In genomic region chr2:24490564-24490963, GRCm38 (mm10) we compare ENCODE assay signal across 9 mouse cellular contexts. TPM values are rescaled to one million over a fixed set of nuclear protein-coding genes. Genes with fewer than 3 reads are reported as not detected.
DNase-seq lines count a peak whose midpoint lies in the region; ATAC-seq and TF ChIP-seq lines count a peak whose summit lies in the region.
"Had no signal": no experiment of that assay in that cellular context is flagged by ENCODE, and none has a peak within 500 bp of the region (broad histone marks: within the 10 kb centered on the region; RNA-seq: fewer than 3 reads in every experiment).

No protein-coding gene starts in this region.

- no peak overlapping the region for H3K9ac ChIP-seq in forebrain, embryonic 14.5 days (ENCODE audit: low read length)
- no peak overlapping the region for H3K9ac ChIP-seq in forebrain, embryonic 15.5 days (replicated peaks)
- no peak overlapping the region for H3K9ac ChIP-seq in lung, embryonic 14.5 days
- H3K9ac ChIP-seq: hindbrain, embryonic 12.5 days had no signal

- DNase-seq in forebrain, embryonic 14.5 days (ENCODE audit: low spot score), result peak; percentile 38
- peak; percentile 55 for DNase-seq in lung, embryonic 14.5 days
- no peak for DNase-seq in lung, postnatal 4 days
- DNase-seq in embryonic facial prominence, embryonic 10.5 days (ENCODE audit: low spot score), result peak; percentile 20
- DNase-seq in splenic B cell, adult 2 months (ENCODE audit: low read depth, low spot score), result peak; percentile 2
- no peak for DNase-seq in spleen, postnatal 4 days (ENCODE audit: low spot score in 2 of 2)
- no peak for DNase-seq in right cerebral cortex, postnatal 14 days

- H3K36me3 ChIP-seq in forebrain, embryonic 14.5 days (ENCODE audit: control insufficient read depth, insufficient read depth, low read length), result no peaks in the 10 kb centered on the region
- H3K36me3 ChIP-seq in forebrain, embryonic 15.5 days, result no peaks in the 10 kb centered on the region
- no peaks in the 10 kb centered on the region for H3K36me3 ChIP-seq in lung, embryonic 14.5 days (ENCODE audit: insufficient read depth)
- H3K36me3 ChIP-seq in embryonic facial prominence, embryonic 10.5 days (replicated peaks), result no peaks in the 10 kb centered on the region
- no peaks in the 10 kb centered on the region for H3K36me3 ChIP-seq in splenic B cell, adult 2 months (ENCODE audit: control insufficient read depth, insufficient read depth, low read length, poor library complexity, severe bottlenecking)
- H3K36me3 ChIP-seq: hindbrain, embryonic 12.5 days had no signal

- H3K4me1 ChIP-seq in forebrain, embryonic 14.5 days (ENCODE audit: control insufficient read depth, insufficient read depth, low read length), result no peaks in the 10 kb centered on the region
- no peaks in the 10 kb centered on the region for H3K4me1 ChIP-seq in forebrain, embryonic 15.5 days
- H3K4me1 ChIP-seq in lung, embryonic 14.5 days (ENCODE audit: insufficient read depth), result no peaks in the 10 kb centered on the region
- no peaks in the 10 kb centered on the region for H3K4me1 ChIP-seq in embryonic facial prominence, embryonic 10.5 days
- H3K4me1 ChIP-seq: hindbrain, embryonic 12.5 days had no signal

- H3K4me2 ChIP-seq in forebrain, embryonic 14.5 days (ENCODE audit: low read length), result no peak overlapping the region
- no peak overlapping the region for H3K4me2 ChIP-seq in forebrain, embryonic 15.5 days (replicated peaks)
- no peak overlapping the region for H3K4me2 ChIP-seq in lung, embryonic 14.5 days
- H3K4me2 ChIP-seq: hindbrain, embryonic 12.5 days had no signal

- ATAC-seq in forebrain, embryonic 14.5 days, result no peak
- no peak for ATAC-seq in forebrain, embryonic 15.5 days (replicated peaks)
- ATAC-seq in lung, embryonic 14.5 days (ENCODE audit: insufficient read depth), result no peak

- no peak overlapping the region for H3K27ac ChIP-seq in forebrain, embryonic 14.5 days (ENCODE audit: low read depth, low read length)
- H3K27ac ChIP-seq in forebrain, embryonic 15.5 days (replicated peaks), result no peak overlapping the region
- H3K27ac ChIP-seq in lung, embryonic 14.5 days (ENCODE audit: low read depth), result no peak overlapping the region
- H3K27ac ChIP-seq in embryonic facial prominence, embryonic 10.5 days (replicated peaks), result no peak overlapping the region
- H3K27ac ChIP-seq: hindbrain, embryonic 12.5 days had no signal

- no peaks in the 10 kb centered on the region for H3K27me3 ChIP-seq in forebrain, embryonic 14.5 days (replicated peaks; ENCODE audit: control insufficient read depth, insufficient read depth, low read length)
- no peaks in the 10 kb centered on the region for H3K27me3 ChIP-seq in forebrain, embryonic 15.5 days
- no peaks in the 10 kb centered on the region for H3K27me3 ChIP-seq in lung, embryonic 14.5 days (ENCODE audit: insufficient read depth, low read length)
- no peaks in the 10 kb centered on the region for H3K27me3 ChIP-seq in embryonic facial prominence, embryonic 10.5 days (replicated peaks; ENCODE audit: low read depth, poor library complexity, severe bottlenecking)
- H3K27me3 ChIP-seq in splenic B cell, adult 2 months (ENCODE audit: control insufficient read depth, insufficient read depth, low read length, poor library complexity, severe bottlenecking), result no peaks in the 10 kb centered on the region

- no peak overlapping the region for H3K4me3 ChIP-seq in forebrain, embryonic 14.5 days (ENCODE audit: low read depth, low read length)
- H3K4me3 ChIP-seq in forebrain, embryonic 15.5 days, result no peak overlapping the region
- no peak overlapping the region for H3K4me3 ChIP-seq in lung, embryonic 14.5 days (ENCODE audit: low read depth, low read length)
- no peak overlapping the region for H3K4me3 ChIP-seq in embryonic facial prominence, embryonic 10.5 days
- H3K4me3 ChIP-seq: hindbrain, embryonic 12.5 days had no signal

- peak; percentile 64 for TF ChIP-seq CTCF in lung, embryonic 14.5 days (IDR thresholded peaks at IDR 0.05; ENCODE audit: low read depth)

- 50% methylated on average over 6 of the region's 6 CpGs for whole genome bisulfite sequencing in forebrain, embryonic 14.5 days
- 50% methylated on average over 6 of the region's 6 CpGs for WGBS in forebrain, embryonic 15.5 days
- WGBS in lung, embryonic 14.5 days, result 29% methylated on average over 6 of the region's 6 CpGs
- 45% methylated on average over 6 of the region's 6 CpGs for WGBS in embryonic facial prominence, embryonic 10.5 days

- no peaks in the 10 kb centered on the region for H3K9me3 ChIP-seq in forebrain, embryonic 14.5 days (replicated peaks; ENCODE audit: control insufficient read depth, low read length)
- no peaks in the 10 kb centered on the region for H3K9me3 ChIP-seq in forebrain, embryonic 15.5 days
- H3K9me3 ChIP-seq in lung, embryonic 14.5 days (ENCODE audit: low read depth, low read length), result no peaks in the 10 kb centered on the region
- H3K9me3 ChIP-seq in embryonic facial prominence, embryonic 10.5 days, result no peaks in the 10 kb centered on the region
- H3K9me3 ChIP-seq: hindbrain, embryonic 12.5 days had no signal

RNA-seq across cellular contexts. Expression of gene Pax8, which starts 15.2 kb away (rescaled TPM):
- not detected in 2 replicates for polyA plus RNA-seq in forebrain, embryonic 14.5 days (2014; fragmentation: Nextera tagmentation; extraction: Ambion mirVana)
- polyA plus RNA-seq in forebrain, embryonic 15.5 days (2015; fragmentation: Nextera tagmentation; extraction: Ambion mirVana), result 0.26 and 0.33 TPM in 2 replicates
- not detected in 2 replicates for polyA plus RNA-seq in lung, embryonic 14.5 days (2014; fragmentation: Nextera tagmentation; extraction: Ambion mirVana)
- 1.1 and 3.0 TPM in 2 replicates for polyA plus RNA-seq in embryonic facial prominence, embryonic 10.5 days (2016; fragmentation: Nextera tagmentation; extraction: Ambion mirVana)

Comparison
In these comparisons a context has a peak if more than half of its experiments do, and no peak if none do; other contexts are left out.
1. DNase-seq: peak in forebrain, embryonic 14.5 days (single experiment), lung, embryonic 14.5 days (single experiment), embryonic facial prominence, embryonic 10.5 days (single experiment) and splenic B cell, adult 2 months (single experiment); none in lung, postnatal 4 days (0 of 2), spleen, postnatal 4 days (0 of 2) and right cerebral cortex, postnatal 14 days (single experiment).